Mouse (Mus musculus): ENCODE data around the gene Sbsn. TPM values are rescaled to one million over a fixed set of nuclear protein-coding genes. Genes with fewer than 3 reads are reported as not detected.

Gene Sbsn
- polyA plus RNA-seq, 1 experiment from 2014 or later, result 1.5 TPM

Other genes starting within 250 kb of the Sbsn start
- 0.09 to 0.30 TPM (median 0.16 TPM) in 3 replicates for gene Arhgap33, start 216.4 kb upstream of the Sbsn start, polyA plus RNA-seq (2018)
- 3.0 to 7.5 TPM (median 3.9 TPM) in 3 replicates for gene Hspb6, start 199.3 kb upstream of the Sbsn start, polyA plus RNA-seq (2018)
- gene Proser3, start 199.2 kb upstream of the Sbsn start, polyA plus RNA-seq (2018), result 1.8 to 5.6 TPM (median 2.0 TPM) in 3 replicates
- gene Lin37, start 191.6 kb upstream of the Sbsn start, polyA plus RNA-seq (2018), result 18.0 to 27.7 TPM (median 25.4 TPM) in 3 replicates
- gene U2af1l4, start 188.2 kb upstream of the Sbsn start, polyA plus RNA-seq (2018), result 61.4 to 79.9 TPM (median 65.3 TPM) in 3 replicates
- 0.69 to 3.4 TPM (median 0.84 TPM) in 3 replicates for gene Gm49396, start 188.1 kb upstream of the Sbsn start, polyA plus RNA-seq (2018)
- gene Psenen, start 187.8 kb upstream of the Sbsn start, polyA plus RNA-seq (2018), result 123 to 220 TPM (median 157 TPM) in 3 replicates
- 0.68 TPM in 1 of 3 replicates, not detected in the others for gene Igflr1, start 186.0 kb upstream of the Sbsn start, polyA plus RNA-seq (2018)
- gene Kmt2b, start 162.7 kb upstream of the Sbsn start, polyA plus RNA-seq (2018), result 13.9 to 35.4 TPM (median 16.1 TPM) in 3 replicates
- 0.14 TPM in 1 of 3 replicates, not detected in the others for gene Zbtb32, start 152.6 kb upstream of the Sbsn start, polyA plus RNA-seq (2018)
- 0.46 TPM in 1 of 3 replicates, not detected in the others for gene Upk1a, start 138.6 kb upstream of the Sbsn start, polyA plus RNA-seq (2018)
- 333 to 597 TPM (median 504 TPM) in 3 replicates for gene Cox6b1, start 125.3 kb upstream of the Sbsn start, polyA plus RNA-seq (2018)
- not detected in 3 replicates for gene Etv2, start 115.6 kb upstream of the Sbsn start, polyA plus RNA-seq (2018)
- 49.7 to 73.5 TPM (median 66.3 TPM) in 3 replicates for gene Rbm42, start 101.2 kb upstream of the Sbsn start, polyA plus RNA-seq (2018)
- gene Haus5, start 86.5 kb upstream of the Sbsn start, polyA plus RNA-seq (2018), result 4.8 to 11.7 TPM (median 6.3 TPM) in 3 replicates
- gene Pmis2, start 79.9 kb upstream of the Sbsn start, polyA plus RNA-seq (2018), result not detected in 3 replicates
- gene 2200002J24Rik, start 52.5 kb upstream of the Sbsn start, polyA plus RNA-seq (2018), result not detected in 3 replicates
- not detected in 3 replicates for gene Atp4a, start 39.3 kb upstream of the Sbsn start, polyA plus RNA-seq (2018)
- 24.1 to 98.6 TPM (median 72.6 TPM) in 3 replicates for gene Tmem147, start 21.9 kb upstream of the Sbsn start, polyA plus RNA-seq (2018)
- gene Gapdhs, start 7.8 kb upstream of the Sbsn start, polyA plus RNA-seq (2018), result not detected in 3 replicates
- gene Dmkn, start 12.3 kb downstream of the Sbsn start, polyA plus RNA-seq (2018), result 0.37 TPM in 1 of 3 replicates, not detected in the others
- gene Krtdap, start 36.4 kb downstream of the Sbsn start, polyA plus RNA-seq (2018), result not detected in 3 replicates
- 0.10 TPM in 1 of 3 replicates, not detected in the others for gene Ffar2, start 72.3 kb downstream of the Sbsn start, polyA plus RNA-seq (2018)
- not detected in 3 replicates for gene Ffar3, start 104.7 kb downstream of the Sbsn start, polyA plus RNA-seq (2018)
- not detected in 3 replicates for gene Ffar1, start 110.1 kb downstream of the Sbsn start, polyA plus RNA-seq (2018)
- gene Cd22, start 128.9 kb downstream of the Sbsn start, polyA plus RNA-seq (2018), result 15.6 to 31.6 TPM (median 22.5 TPM) in 3 replicates
- 0.43 to 1.9 TPM (median 0.78 TPM) in 3 replicates for gene Mag, start 163.4 kb downstream of the Sbsn start, polyA plus RNA-seq (2018)
- gene Hamp2, start 173.2 kb downstream of the Sbsn start, polyA plus RNA-seq (2018), result not detected in 3 replicates
- not detected in 3 replicates for gene Hamp, start 192.6 kb downstream of the Sbsn start, polyA plus RNA-seq (2018)
- gene Usf2, start 205.3 kb downstream of the Sbsn start, polyA plus RNA-seq (2018), result 95.7 to 263 TPM (median 152 TPM) in 3 replicates
- gene Lsr, start 222.0 kb downstream of the Sbsn start, polyA plus RNA-seq (2018), result 0.29 to 2.2 TPM (median 0.38 TPM) in 3 replicates
- gene Fam187b, start 222.3 kb downstream of the Sbsn start, polyA plus RNA-seq (2018), result 0.21 to 0.26 TPM in 2 of 3 replicates, not detected in the other